Mouse (Mus musculus) naive thymus-derived CD4-positive, alpha-beta T cell, adult 2 months (primary cell): ENCODE measurements at regions not wholly inside any gene's neighbourhood (a gene's known extent, or its start where the extent isn't known, plus 50 kb on each side); places are given as distances from the start of the nearest gene placed in this dataset.

Experiments used
- DNase-seq: peaks from one replicate; pipeline ENCODE4 v3.0.0-alpha.2; 2011; ENCODE audit warnings: low read depth

- no peak for DNase-seq
These were observed 192.5 kb downstream of the Kit start for GRCm38 (mm10) chr5:75767213-75767612.

DNA sequence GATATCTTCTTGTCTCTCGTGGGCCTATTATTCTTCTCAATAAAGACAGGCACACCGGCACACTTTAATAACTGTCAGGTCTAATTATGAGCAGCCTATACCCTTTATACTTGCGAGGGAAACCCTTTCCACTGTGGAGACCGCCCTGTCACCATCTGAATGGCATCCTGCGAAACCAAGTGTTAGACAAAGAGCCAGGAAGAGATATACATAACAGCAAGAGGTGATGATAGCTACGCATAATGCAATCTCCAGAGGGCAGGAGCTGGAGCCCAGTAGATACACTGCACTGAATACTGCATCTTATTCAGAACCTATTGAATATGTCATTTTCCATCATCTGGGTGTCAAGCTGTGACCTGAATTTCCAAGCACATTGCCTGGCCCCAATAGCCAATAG, 187.7 kb downstream of the Kit start:
- DNase-seq: no peak

GRCm38 (mm10) chr5:75761459-75762310, 187.0 kb downstream of the Kit start:
- DNase-seq: no peak

DNA sequence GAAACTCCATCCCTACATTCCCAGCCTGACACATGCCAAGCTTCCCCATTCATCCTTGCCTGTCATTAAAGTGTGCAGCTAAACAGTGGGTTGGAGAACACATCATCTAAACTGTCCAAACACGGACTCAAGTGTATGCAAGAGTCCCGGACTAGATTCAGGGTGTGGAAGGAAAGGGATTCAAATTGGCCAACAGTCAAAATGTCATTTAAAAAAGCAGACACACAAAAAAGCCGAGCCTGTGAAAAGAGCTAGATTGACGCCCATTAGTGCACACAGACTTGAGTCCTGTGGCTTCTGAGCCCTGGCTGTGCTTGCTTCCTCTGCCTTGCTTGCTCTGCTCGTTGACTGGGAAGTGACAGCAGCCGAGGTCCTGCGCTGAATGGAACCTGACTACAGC, 181.5 kb downstream of the Kit start:
- DNase-seq: no peak

DNA sequence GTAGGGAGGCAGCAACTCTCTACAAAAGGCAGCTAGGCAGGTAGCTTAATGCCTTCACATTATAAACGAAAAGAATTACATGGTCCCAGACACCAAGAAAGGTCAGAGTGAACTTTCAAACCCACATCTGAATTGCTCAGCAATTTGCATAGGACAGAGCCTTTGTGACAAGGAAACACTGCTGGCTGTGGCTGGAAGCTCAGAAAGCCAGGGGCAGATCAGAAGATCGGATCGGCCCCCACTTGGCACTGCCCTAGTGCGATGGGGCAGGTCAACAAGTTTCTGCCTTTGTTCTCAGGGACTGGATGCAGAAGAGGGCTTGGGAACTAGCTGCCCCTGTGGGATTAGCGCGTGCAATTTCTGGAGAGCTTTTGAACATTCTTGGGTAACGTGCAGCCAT, 179.6 kb downstream of the Kit start:
- no peak for DNase-seq

GRCm38 (mm10) chr5:75745311-75745710, 170.6 kb downstream of the Kit start:
- no peak for DNase-seq

GRCm38 (mm10) chr5:75744475-75745045, 169.8 kb downstream of the Kit start:
- no peak for DNase-seq

GRCm38 (mm10) chr5:75739336-75739735, 164.6 kb downstream of the Kit start:
- no peak for DNase-seq

GRCm38 (mm10) chr5:75738445-75738844, 163.7 kb downstream of the Kit start:
- DNase-seq: no peak

- no peak for DNase-seq
These were observed 163.0 kb downstream of the Kit start for GRCm38 (mm10) chr5:75737752-75738151.

DNA sequence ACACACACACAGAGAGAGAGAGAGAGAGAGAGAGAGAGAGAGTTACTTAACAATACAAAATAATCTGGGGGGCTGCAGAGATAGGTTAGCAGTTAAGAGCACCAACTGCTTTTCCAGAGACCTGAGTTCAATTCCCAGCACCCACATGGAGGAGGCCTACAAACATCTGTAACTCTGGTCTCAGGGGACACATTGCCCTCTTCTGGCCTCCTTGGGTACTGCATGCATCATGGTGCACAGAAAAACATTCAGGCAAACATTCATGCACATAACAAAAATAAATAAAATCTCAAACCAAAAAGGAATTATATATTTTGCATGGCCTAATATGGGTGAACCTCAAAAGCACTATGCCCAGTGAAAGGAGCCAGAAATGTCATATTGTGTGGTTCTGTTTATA, 161.6 kb downstream of the Kit start:
- DNase-seq: no peak

DNA sequence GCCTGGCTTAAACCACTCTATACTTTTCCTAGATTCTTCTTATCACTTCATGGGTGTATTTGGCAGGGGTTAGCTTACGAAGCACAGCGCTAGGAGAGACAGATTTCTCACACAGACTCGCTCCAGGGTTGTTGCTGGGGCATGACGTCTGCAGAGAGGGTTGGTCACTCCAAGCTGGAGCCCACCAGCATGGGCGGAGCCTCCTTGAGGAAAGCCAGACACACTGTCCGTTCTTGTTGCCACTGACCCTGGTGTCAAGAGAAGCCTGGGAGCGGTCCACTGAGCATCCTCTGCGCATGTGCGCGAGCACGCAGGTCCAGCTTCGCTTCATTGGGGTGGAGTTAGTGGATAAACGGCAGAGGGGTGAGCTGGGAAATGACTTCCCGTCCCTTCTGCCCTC, 159.8 kb downstream of the Kit start:
- DNase-seq: no peak

DNA sequence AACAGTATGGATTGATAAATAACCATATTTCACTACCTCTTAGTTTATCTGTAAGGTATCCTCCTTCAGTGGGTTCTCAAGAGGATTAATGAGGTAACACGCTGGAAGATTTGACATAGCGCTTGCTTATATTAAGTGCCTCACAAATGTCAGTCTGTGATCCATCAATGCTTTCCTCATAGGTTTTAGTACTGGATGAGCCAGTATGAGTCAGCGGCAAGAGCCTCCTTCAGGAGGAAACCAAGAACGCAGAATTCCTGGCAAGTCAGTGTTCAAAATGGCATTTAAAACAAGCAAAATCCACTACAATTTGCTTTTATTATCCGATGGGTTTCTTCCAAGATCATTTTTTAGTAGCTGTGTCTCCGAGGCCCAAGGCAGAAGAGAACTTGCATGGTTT, 159.3 kb downstream of the Kit start:
- no peak for DNase-seq

DNA sequence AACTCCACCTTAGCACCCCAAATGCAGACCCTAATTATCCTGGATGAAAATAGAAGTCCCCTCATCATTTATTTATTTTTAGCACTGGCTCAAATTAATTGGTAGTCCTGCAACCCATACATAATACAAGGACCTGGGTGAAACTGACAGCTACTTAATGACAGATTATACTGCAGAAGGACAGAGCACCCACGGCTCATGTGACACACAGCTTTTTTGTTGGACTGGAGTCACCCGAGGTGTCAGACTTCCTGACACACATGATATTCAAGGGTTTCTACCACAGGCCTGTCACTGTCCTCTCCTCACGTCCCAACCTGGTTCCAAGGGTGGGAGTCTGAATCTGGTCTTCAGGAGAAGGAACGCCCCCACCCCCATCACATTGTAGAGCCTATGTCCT, 156.5 kb downstream of the Kit start:
- no peak for DNase-seq

DNA sequence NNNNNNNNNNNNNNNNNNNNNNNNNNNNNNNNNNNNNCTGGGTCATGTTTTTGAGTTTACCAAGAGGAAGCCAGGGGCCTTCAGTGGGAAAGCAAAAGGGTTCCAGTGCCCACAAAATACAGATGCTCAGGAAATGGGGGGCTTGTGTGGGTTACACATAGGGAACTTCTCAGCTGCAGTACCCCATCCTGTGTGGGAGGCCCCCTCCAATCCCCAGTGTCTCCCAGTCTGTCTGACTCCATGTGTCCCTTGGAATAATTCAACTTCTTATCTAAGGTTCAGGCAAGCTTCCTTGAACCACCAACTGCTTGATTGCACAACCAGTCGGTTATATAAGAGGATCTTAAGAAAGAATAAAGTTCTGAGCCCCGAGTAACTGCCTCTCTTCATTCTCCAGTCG, 156.0 kb downstream of the Kit start:
- no peak for DNase-seq

GRCm38 (mm10) chr5:75721291-75721690, 146.6 kb downstream of the Kit start:
- no peak for DNase-seq

GRCm38 (mm10) chr5:75720091-75720940, 145.6 kb downstream of the Kit start:
- no peak for DNase-seq

DNA sequence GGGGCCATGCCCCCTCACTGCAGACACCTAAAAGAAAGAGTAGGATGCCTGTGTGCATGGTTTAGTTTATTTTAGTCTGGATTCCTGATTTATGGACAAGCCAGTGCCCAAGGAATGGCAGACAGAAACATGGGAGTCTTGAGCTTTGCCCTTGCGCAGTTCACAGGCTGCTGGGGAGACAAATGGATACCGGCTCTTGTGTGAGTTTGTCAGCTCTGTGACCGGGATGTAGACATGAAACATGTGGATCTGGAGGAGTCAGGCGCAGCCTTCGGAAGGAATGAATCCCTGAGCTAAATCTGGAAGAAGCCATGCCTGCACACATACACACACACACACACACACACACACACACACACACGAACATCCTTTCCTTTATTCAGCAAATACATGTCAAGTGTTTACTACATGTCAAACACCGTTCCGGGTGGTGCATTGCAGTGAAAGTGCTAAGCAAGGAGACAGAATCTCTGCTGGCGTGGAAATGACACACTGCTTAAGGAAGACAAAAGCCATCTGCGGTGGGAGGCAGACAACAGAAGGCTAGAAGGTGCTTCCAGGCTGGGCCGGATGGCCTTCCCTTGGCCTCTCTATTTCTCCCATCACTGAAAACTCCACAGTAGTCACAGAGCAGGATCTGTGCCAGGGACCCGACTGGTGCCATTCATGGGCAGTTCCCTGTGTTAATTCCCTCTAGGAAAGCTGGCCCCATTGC, 144.0 kb downstream of the Kit start:
- no peak for DNase-seq
